Mouse (Mus musculus) spleen, postnatal 10 days (tissue): ENCODE data around the gene Prkca.

Experiments used
- DNase-seq, 2 experiments: peaks; one replicate each; pipeline ENCODE4 v3.0.0; 2021 to 2022; ENCODE audit warnings: low spot score in 2 of 2

The Prkca gene

GRCm38 (mm10) chr11:107950211-107950610 is 393.5 kb downstream of the Prkca start:
- no peak for DNase-seq

GRCm38 (mm10) chr11:107947951-107948350 is 395.8 kb downstream of the Prkca start:
- no peak for DNase-seq

GRCm38 (mm10) chr11:107946823-107947222 is 396.9 kb downstream of the Prkca start:
- DNase-seq, result no peak

GRCm38 (mm10) chr11:107936929-107937328 is 406.8 kb downstream of the Prkca start:
- no peak for DNase-seq

- DNase-seq, result no peak
Measured at GRCm38 (mm10) chr11:107931721-107932120, 412.0 kb downstream of the Prkca start.

GRCm38 (mm10) chr11:107931288-107931687 is 412.4 kb downstream of the Prkca start:
- DNase-seq, result no peak

- DNase-seq, result no peak
Measured at GRCm38 (mm10) chr11:107929712-107930111, 414.0 kb downstream of the Prkca start.

- no peak for DNase-seq
Measured at GRCm38 (mm10) chr11:107919852-107920508, 423.7 kb downstream of the Prkca start.

- DNase-seq, result no peak
Measured at GRCm38 (mm10) chr11:107917721-107918235, 425.9 kb downstream of the Prkca start.

- no peak for DNase-seq
Measured at GRCm38 (mm10) chr11:107914634-107915226, 429.0 kb downstream of the Prkca start, which contains the start of gene Cacng5. Gene Cacng5, minus strand, starts transcription at chr11:107915055.

GRCm38 (mm10) chr11:107913317-107913716 is 430.4 kb downstream of the Prkca start:
- no peak for DNase-seq

- no peak for DNase-seq
Measured at GRCm38 (mm10) chr11:107905364-107905763, 438.4 kb downstream of the Prkca start.

GRCm38 (mm10) chr11:107903966-107904605 is 439.6 kb downstream of the Prkca start:
- DNase-seq, result no peak

GRCm38 (mm10) chr11:107900470-107900869 is 443.3 kb downstream of the Prkca start:
- no peak for DNase-seq

- no peak for DNase-seq
Measured at GRCm38 (mm10) chr11:107898698-107899097, 445.0 kb downstream of the Prkca start.

GRCm38 (mm10) chr11:107895635-107896034 is 448.1 kb downstream of the Prkca start:
- DNase-seq, result no peak

- no peak for DNase-seq
Measured at GRCm38 (mm10) chr11:107891377-107891776, 452.4 kb downstream of the Prkca start.

GRCm38 (mm10) chr11:107887342-107887741 is 456.4 kb downstream of the Prkca start:
- no peak for DNase-seq
